Mouse (Mus musculus): Measurements from ENCODE around the gene Peak1. TPM values are rescaled to one million over a fixed set of nuclear protein-coding genes. Genes with fewer than 3 reads are reported as not detected.

Gene Peak1
- polyA plus RNA-seq, 1 experiment, result 14.4 TPM

DNA sequence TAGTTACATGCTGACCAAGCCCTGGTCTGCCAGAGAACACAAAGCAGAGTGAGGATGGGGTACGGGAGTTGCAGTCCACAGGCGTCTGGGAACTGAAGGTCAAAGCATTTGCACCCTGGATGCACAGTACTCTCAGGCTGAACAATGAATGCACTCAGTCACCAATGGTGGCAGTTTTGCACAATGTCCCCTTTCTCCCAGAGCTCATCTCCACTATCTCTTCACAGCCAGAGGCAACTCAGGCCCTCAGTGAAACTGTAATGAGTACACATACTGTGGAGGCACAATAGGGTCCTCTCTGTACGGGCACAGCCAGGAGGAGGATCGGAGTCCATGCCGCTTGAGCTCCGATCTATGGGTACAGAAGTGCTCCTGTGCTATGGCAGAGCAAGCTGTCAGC, 71.5 kb downstream of the Peak1 start:
- H3K79me3 ChIP-seq (ENCODE audit: low read depth), result peaks cover 23% of the 10 kb centered on the region
- H3K27me3 ChIP-seq (ENCODE audit: control insufficient read depth, insufficient read depth, insufficient read length), result no peaks in the 10 kb centered on the region
- no peak overlapping the region for H3ac ChIP-seq (ENCODE audit: control insufficient read depth, insufficient read length, low read depth)
- H3K4me3 ChIP-seq (ENCODE audit: insufficient read depth, poor library complexity, severe bottlenecking), result no peak overlapping the region
- peaks cover 3% of the 10 kb centered on the region for H3K36me3 ChIP-seq (ENCODE audit: control insufficient read depth, insufficient read depth)
- TF ChIP-seq USF1 (IDR thresholded peaks at IDR 0.05; ENCODE audit: low read depth) (no peak), MYOD1 (IDR thresholded peaks at IDR 0.05; ENCODE audit: control insufficient read depth, insufficient read length, low read depth) (no peak), CTCF (IDR thresholded peaks at IDR 0.05; ENCODE audit: control insufficient read depth, insufficient read depth, insufficient read length) (no peak), MAX (IDR thresholded peaks at IDR 0.05) (no peak), MYOG (IDR thresholded peaks at IDR 0.05; ENCODE audit: control insufficient read depth, extremely low read depth, insufficient read length) (no peak), CEBPB (IDR thresholded peaks at IDR 0.05; ENCODE audit: low read depth) (no peak), FOSL1 (IDR thresholded peaks at IDR 0.05; ENCODE audit: insufficient read depth, low read length, poor library complexity, severe bottlenecking) (no peak)
- H3K79me2 ChIP-seq (ENCODE audit: control insufficient read depth, insufficient read depth), result peaks cover 69% of the 10 kb centered on the region

DNA sequence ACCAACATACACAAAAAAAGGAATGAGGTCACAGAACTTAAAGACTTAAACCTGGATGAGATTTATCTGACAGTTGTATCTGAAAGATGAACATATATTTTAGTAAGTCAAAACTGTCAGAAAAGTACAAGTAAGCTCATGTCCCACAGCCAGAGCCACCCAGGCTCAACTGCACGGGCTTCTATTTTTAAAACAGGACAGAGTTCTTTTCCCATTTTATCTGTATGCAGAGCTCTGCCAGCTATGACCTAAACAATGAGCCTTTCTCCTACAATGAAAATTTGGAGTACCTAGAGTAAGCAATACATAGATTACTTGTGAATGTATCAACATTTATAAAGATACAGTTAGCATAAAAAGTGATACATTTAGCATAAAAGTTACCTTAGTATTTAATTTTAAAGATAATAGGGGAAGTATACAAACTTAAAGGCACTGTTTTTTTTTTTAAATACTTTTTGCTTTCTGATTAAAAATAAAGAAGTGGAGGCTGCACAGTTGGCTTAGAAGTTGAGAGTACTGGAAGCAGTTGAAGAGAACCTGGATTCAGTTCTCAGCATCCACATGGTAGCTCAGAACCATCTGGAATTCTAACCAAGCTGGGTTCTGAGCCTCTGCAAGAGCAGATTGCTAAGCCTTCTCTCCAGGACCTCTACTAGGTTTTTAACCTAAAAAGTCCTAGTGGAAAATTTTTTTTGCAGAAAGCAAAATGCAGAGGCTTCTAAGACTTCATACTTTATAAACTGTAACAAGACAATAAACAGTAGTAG, 78.3 kb downstream of the Peak1 start:
- H3K4me3 ChIP-seq (ENCODE audit: insufficient read depth, poor library complexity, severe bottlenecking), result no peak overlapping the region
- peaks cover 60% of the 10 kb centered on the region for H3K79me2 ChIP-seq (ENCODE audit: control insufficient read depth, insufficient read depth)
- H3K27me3 ChIP-seq (ENCODE audit: control insufficient read depth, insufficient read depth, insufficient read length), result no peaks in the 10 kb centered on the region
- TF ChIP-seq MYOD1 (IDR thresholded peaks at IDR 0.05; ENCODE audit: control insufficient read depth, insufficient read length, low read depth), result no peak
- no peak for TF ChIP-seq USF1 (IDR thresholded peaks at IDR 0.05; ENCODE audit: low read depth)
- no peak for TF ChIP-seq CTCF (IDR thresholded peaks at IDR 0.05; ENCODE audit: control insufficient read depth, insufficient read depth, insufficient read length)
- TF ChIP-seq CEBPB (IDR thresholded peaks at IDR 0.05; ENCODE audit: low read depth), result no peak
- no peak for TF ChIP-seq MYOG (IDR thresholded peaks at IDR 0.05; ENCODE audit: control insufficient read depth, extremely low read depth, insufficient read length)
- TF ChIP-seq FOSL1 (IDR thresholded peaks at IDR 0.05; ENCODE audit: insufficient read depth, low read length, poor library complexity, severe bottlenecking), result no peak
- TF ChIP-seq MAX (IDR thresholded peaks at IDR 0.05), result no peak
- peaks cover 22% of the 10 kb centered on the region for H3K79me3 ChIP-seq (ENCODE audit: low read depth)
- no peaks in the 10 kb centered on the region for H3K36me3 ChIP-seq (ENCODE audit: control insufficient read depth, insufficient read depth)
- H3ac ChIP-seq (ENCODE audit: control insufficient read depth, insufficient read length, low read depth), result no peak overlapping the region

DNA sequence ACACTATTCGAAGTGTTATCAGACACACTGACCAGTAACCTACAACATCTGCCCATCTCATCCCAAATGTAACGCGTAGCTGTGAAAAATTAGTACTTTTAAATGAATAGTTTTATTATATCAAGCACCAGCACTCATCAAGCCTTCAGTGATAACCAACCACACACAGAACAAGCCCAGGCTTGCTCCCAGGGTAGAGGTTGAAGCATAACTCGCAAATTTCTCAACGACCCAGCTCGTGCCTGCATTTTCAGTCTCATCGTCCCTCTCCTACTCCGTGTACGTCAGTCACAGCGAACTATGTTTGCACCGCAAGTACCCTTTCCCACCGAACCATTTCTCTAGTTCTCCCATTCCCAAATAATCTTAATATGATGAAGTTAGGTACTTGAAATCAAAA, 83.5 kb downstream of the Peak1 start:
- Histone ChIP-seq H3K79me3 (ENCODE audit: low read depth) (peaks cover 23% of the 10 kb centered on the region), H3K79me2 (ENCODE audit: control insufficient read depth, insufficient read depth) (peaks cover 90% of the 10 kb centered on the region), H3K27me3 (ENCODE audit: control insufficient read depth, insufficient read depth, insufficient read length) (no peaks in the 10 kb centered on the region), H3ac (ENCODE audit: control insufficient read depth, insufficient read length, low read depth) (no peak overlapping the region), H3K4me3 (ENCODE audit: insufficient read depth, poor library complexity, severe bottlenecking) (no peak overlapping the region), H3K36me3 (ENCODE audit: control insufficient read depth, insufficient read depth) (no peaks in the 10 kb centered on the region)
- no peak for TF ChIP-seq FOSL1 (IDR thresholded peaks at IDR 0.05; ENCODE audit: insufficient read depth, low read length, poor library complexity, severe bottlenecking)
- TF ChIP-seq USF1 (IDR thresholded peaks at IDR 0.05; ENCODE audit: low read depth), result no peak
- TF ChIP-seq CEBPB (IDR thresholded peaks at IDR 0.05; ENCODE audit: low read depth), result no peak
- TF ChIP-seq MAX (IDR thresholded peaks at IDR 0.05), result no peak
- no peak for TF ChIP-seq MYOD1 (IDR thresholded peaks at IDR 0.05; ENCODE audit: control insufficient read depth, insufficient read length, low read depth)

DNA sequence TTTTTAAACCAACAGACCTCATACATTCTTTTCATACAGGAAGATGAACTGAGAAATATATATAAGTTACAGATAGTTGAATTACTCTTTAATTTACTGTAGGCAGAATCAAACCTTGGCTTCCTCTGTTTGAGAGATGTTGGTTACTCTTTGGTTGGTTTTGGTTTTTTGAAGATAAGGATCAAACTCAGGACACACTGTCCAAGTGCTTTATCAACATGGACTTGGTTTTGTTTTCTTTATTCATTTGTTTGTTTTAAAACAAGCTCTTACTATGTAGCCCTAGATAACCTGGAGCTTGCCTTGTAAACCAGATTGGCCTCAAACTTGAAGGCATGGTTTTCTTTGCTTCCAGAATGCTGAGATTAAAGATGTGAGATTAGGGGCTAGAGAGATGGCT, 85.1 kb downstream of the Peak1 start:
- Histone ChIP-seq H3K27me3 (ENCODE audit: control insufficient read depth, insufficient read depth, insufficient read length) (no peaks in the 10 kb centered on the region), H3K79me3 (ENCODE audit: low read depth) (peaks cover 17% of the 10 kb centered on the region), H3K79me2 (ENCODE audit: control insufficient read depth, insufficient read depth) (peaks cover 89% of the 10 kb centered on the region), H3K36me3 (ENCODE audit: control insufficient read depth, insufficient read depth) (no peaks in the 10 kb centered on the region), H3K4me3 (ENCODE audit: insufficient read depth, poor library complexity, severe bottlenecking) (no peak overlapping the region), H3ac (ENCODE audit: control insufficient read depth, insufficient read length, low read depth) (no peak overlapping the region)
- TF ChIP-seq CTCF (IDR thresholded peaks at IDR 0.05; ENCODE audit: control insufficient read depth, insufficient read depth, insufficient read length), result no peak
- no peak for TF ChIP-seq CEBPB (IDR thresholded peaks at IDR 0.05; ENCODE audit: low read depth)
- no peak for TF ChIP-seq MAX (IDR thresholded peaks at IDR 0.05)
- no peak for TF ChIP-seq USF1 (IDR thresholded peaks at IDR 0.05; ENCODE audit: low read depth)
- TF ChIP-seq MYOG (IDR thresholded peaks at IDR 0.05; ENCODE audit: control insufficient read depth, extremely low read depth, insufficient read length), result no peak
- no peak for TF ChIP-seq MYOD1 (IDR thresholded peaks at IDR 0.05; ENCODE audit: control insufficient read depth, insufficient read length, low read depth)

DNA sequence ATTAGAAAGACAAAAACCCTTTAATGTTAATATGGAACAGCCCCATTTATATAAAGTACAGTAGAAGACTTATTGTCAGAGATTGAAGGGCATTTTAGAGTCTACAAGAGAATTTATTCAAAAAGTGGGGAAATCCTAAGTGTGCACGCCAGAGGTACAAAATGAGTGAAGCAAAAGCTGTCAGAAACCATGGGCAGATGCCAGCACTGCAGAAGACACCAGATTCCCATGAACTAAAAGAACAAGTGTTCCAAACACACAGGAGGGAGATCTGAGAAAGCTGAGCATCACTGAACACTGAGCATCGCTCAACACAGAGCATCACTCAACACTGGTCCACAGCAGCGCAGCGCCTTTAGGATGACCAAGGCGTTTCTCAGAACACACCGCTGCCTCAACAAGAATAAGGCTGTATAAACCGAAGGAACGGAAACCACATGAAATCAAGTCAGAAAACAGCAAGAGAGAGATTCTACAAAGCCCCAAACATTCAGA, 91.3 kb downstream of the Peak1 start:
- Histone ChIP-seq H3K79me2 (ENCODE audit: control insufficient read depth, insufficient read depth) (peaks cover 88% of the 10 kb centered on the region), H3K27me3 (ENCODE audit: control insufficient read depth, insufficient read depth, insufficient read length) (no peaks in the 10 kb centered on the region), H3K4me3 (ENCODE audit: insufficient read depth, poor library complexity, severe bottlenecking) (no peak overlapping the region), H3ac (ENCODE audit: control insufficient read depth, insufficient read length, low read depth) (no peak overlapping the region), H3K79me3 (ENCODE audit: low read depth) (peaks cover 25% of the 10 kb centered on the region), H3K36me3 (ENCODE audit: control insufficient read depth, insufficient read depth) (no peaks in the 10 kb centered on the region)
- TF ChIP-seq FOSL1 (IDR thresholded peaks at IDR 0.05; ENCODE audit: insufficient read depth, low read length, poor library complexity, severe bottlenecking) (no peak), MYOG (IDR thresholded peaks at IDR 0.05; ENCODE audit: control insufficient read depth, extremely low read depth, insufficient read length) (no peak), USF1 (IDR thresholded peaks at IDR 0.05; ENCODE audit: low read depth) (no peak), CEBPB (IDR thresholded peaks at IDR 0.05; ENCODE audit: low read depth) (no peak), MYOD1 (IDR thresholded peaks at IDR 0.05; ENCODE audit: control insufficient read depth, insufficient read length, low read depth) (no peak), MAX (IDR thresholded peaks at IDR 0.05) (no peak), CTCF (IDR thresholded peaks at IDR 0.05; ENCODE audit: control insufficient read depth, insufficient read depth, insufficient read length) (no peak)

All from C2C12 (cell line).